Mouse (Mus musculus) retina, embryonic 14.5 days (tissue): ENCODE measurements at regions not wholly inside any gene's neighbourhood (a gene's known extent, or its start where the extent isn't known, plus 50 kb on each side); places are given as distances from the start of the nearest gene placed in this dataset.

Source experiments
- DNase-seq: peaks from one replicate; pipeline ENCODE4 v3.0.0-alpha.2; 2015; ENCODE audit warnings: low spot score

GRCm38 (mm10) chrX:107477066-107477465 is 73.9 kb upstream of the Itm2a start:
- DNase-seq, result peak; percentile 72

GRCm38 (mm10) chrX:107469242-107469641 is 66.1 kb upstream of the Itm2a start:
- no peak for DNase-seq
